Mouse (Mus musculus): ENCODE results near the gene Asah2. TPM values are rescaled to one million over a fixed set of nuclear protein-coding genes. Genes with fewer than 3 reads are reported as not detected.

Gene Asah2
- polyA plus RNA-seq, 1 experiment from 2014 or later = 0.77 TPM

DNA sequence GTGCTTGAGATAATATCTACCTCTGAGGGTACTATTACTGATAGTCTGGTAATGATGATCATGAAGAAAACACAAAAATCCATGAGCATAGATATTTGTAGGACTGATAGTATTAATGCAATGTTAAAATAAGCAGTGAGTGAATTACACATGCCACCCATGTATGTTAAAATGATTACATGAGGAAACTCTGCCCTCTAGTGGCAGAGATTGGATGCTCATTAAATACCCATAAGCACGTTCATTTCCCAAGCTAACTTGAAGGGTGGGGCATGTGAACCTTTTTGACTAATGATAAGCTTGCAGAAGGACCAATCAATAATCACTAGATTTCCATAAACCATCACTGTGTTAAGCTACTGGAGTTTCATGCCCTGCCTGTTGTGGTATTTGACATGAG, 77.6 kb downstream of the Asah2 start:
- no peak overlapping the region for H3K27ac ChIP-seq
- H3K9ac ChIP-seq = no peak overlapping the region
- no peaks in the 10 kb centered on the region for H3K9me3 ChIP-seq
- H3K4me1 ChIP-seq = no peaks in the 10 kb centered on the region
- 0% methylated on average over 1 of the region's 1 CpGs for WGBS
- no peak overlapping the region for H3K4me2 ChIP-seq (replicated peaks)
- no peaks in the 10 kb centered on the region for H3K27me3 ChIP-seq (replicated peaks)
- peak; percentile 48; the same call in 1 of the 2 replicates for ATAC-seq (ENCODE audit: low FRiP score, low read depth)
- no peaks in the 10 kb centered on the region for H3K36me3 ChIP-seq
- H3K4me3 ChIP-seq = no peak overlapping the region

GRCm38 (mm10) chr19:32025443-32025842, 82.6 kb downstream of the Asah2 start:
- Histone ChIP-seq H3K27me3 (replicated peaks) (no peaks in the 10 kb centered on the region), H3K9me3 (no peaks in the 10 kb centered on the region), H3K27ac (no peak overlapping the region), H3K4me1 (no peaks in the 10 kb centered on the region), H3K4me3 (no peak overlapping the region), H3K9ac (no peak overlapping the region), H3K4me2 (replicated peaks) (no peak overlapping the region), H3K36me3 (no peaks in the 10 kb centered on the region)
- 79% methylated on average over 3 of the region's 3 CpGs for WGBS
- ATAC-seq (ENCODE audit: low FRiP score, low read depth) = no peak

GRCm38 (mm10) chr19:32019722-32020121, 88.3 kb downstream of the Asah2 start:
- H3K27me3 ChIP-seq (replicated peaks) = no peaks in the 10 kb centered on the region
- 37% methylated on average over 8 of the region's 8 CpGs for WGBS

GRCm38 (mm10) chr19:32018585-32018984, 89.4 kb downstream of the Asah2 start:
- H3K36me3 ChIP-seq = no peaks in the 10 kb centered on the region
- 60% methylated on average over 7 of the region's 7 CpGs for WGBS
- H3K9me3 ChIP-seq = no peaks in the 10 kb centered on the region
- no peak overlapping the region for H3K27ac ChIP-seq
- no peak for ATAC-seq (ENCODE audit: low FRiP score, low read depth)
- H3K9ac ChIP-seq = no peak overlapping the region
- H3K4me1 ChIP-seq = 0 out of 2 replicates have a peak, but pooled peaks cover 3% of the 10 kb centered on the region
- no peak overlapping the region for H3K4me2 ChIP-seq (replicated peaks)
- no peak overlapping the region for H3K4me3 ChIP-seq
- H3K27me3 ChIP-seq (replicated peaks) = no peaks in the 10 kb centered on the region

More at GRCm38 (mm10) chr19:32019722-32020121, 88.3 kb downstream of the Asah2 start:
- 0 out of 2 replicates have a peak, but pooled peaks cover 3% of the 10 kb centered on the region for H3K4me1 ChIP-seq
- no peak overlapping the region for H3K27ac ChIP-seq
- no peaks in the 10 kb centered on the region for H3K36me3 ChIP-seq
- H3K4me2 ChIP-seq (replicated peaks) = no peak overlapping the region
- H3K4me3 ChIP-seq = no peak overlapping the region
- H3K9me3 ChIP-seq = no peaks in the 10 kb centered on the region
- ATAC-seq (ENCODE audit: low FRiP score, low read depth) = no peak
- no peak overlapping the region for H3K9ac ChIP-seq

DNA sequence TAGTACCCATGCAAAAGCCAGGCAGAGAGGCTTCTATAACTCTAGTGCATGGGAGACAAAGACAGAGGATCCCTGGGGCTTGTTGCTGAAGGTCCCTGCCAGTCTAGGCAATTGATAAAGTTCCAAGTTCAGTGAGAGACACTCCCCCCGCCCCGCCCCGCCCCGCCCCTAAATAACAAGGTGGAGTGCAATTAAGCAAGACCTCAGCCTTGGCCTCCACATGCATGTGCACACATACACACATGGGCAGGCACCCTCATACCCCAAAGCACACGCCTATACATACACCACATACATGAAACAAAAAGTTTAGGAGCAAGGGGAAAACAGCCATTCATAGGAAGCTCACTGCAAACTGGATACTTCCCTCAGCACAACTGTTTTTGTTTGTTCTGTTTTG, 90.0 kb downstream of the Asah2 start:
- Histone ChIP-seq H3K4me2 (replicated peaks) (no peak overlapping the region), H3K4me1 (0 out of 2 replicates have a peak, but pooled peaks cover 3% of the 10 kb centered on the region), H3K36me3 (no peaks in the 10 kb centered on the region), H3K27me3 (replicated peaks) (no peaks in the 10 kb centered on the region), H3K9me3 (no peaks in the 10 kb centered on the region), H3K4me3 (no peak overlapping the region), H3K27ac (no peak overlapping the region), H3K9ac (no peak overlapping the region)
- 89% methylated on average over 5 of the region's 5 CpGs for WGBS
- no peak for ATAC-seq (ENCODE audit: low FRiP score, low read depth)

DNA sequence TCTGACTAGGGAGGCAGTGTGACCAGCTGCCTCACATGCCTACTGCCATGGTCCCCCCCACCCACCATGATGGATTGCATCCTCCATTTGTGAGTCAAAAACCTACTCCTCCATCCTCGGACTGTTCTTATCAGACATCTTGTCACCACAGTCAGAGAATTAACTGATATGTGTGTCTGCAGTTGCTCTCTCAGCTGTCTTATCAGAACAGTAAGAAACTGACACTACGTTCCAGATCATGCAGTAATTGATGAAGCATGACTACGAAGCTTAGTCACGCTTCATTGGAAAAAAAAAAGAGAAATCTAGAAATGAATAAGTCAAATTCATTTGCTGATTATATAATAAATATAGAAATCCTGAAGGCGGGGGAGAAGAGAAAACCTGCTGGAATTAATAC, 105.4 kb downstream of the Asah2 start:
- no peaks in the 10 kb centered on the region for H3K27me3 ChIP-seq (replicated peaks)
- H3K4me3 ChIP-seq = no peak overlapping the region
- no peaks in the 10 kb centered on the region for H3K36me3 ChIP-seq
- H3K27ac ChIP-seq = no peak overlapping the region
- no peaks in the 10 kb centered on the region for H3K4me1 ChIP-seq
- no peak for ATAC-seq (ENCODE audit: low FRiP score, low read depth)
- H3K9ac ChIP-seq = no peak overlapping the region
- H3K4me2 ChIP-seq (replicated peaks) = no peak overlapping the region
- WGBS = 88% methylated on average over 5 of the region's 5 CpGs
- no peaks in the 10 kb centered on the region for H3K9me3 ChIP-seq

GRCm38 (mm10) chr19:31996916-31997315, 111.1 kb downstream of the Asah2 start:
- H3K27me3 ChIP-seq (replicated peaks) = no peaks in the 10 kb centered on the region
- H3K4me3 ChIP-seq = no peak overlapping the region
- H3K4me1 ChIP-seq = no peaks in the 10 kb centered on the region
- WGBS = 94% methylated on average over 3 of the region's 3 CpGs
- no peak overlapping the region for H3K9ac ChIP-seq
- ATAC-seq (ENCODE audit: low FRiP score, low read depth) = no peak
- H3K36me3 ChIP-seq = no peaks in the 10 kb centered on the region
- H3K4me2 ChIP-seq (replicated peaks) = no peak overlapping the region
- no peaks in the 10 kb centered on the region for H3K9me3 ChIP-seq
- H3K27ac ChIP-seq = no peak overlapping the region

DNA sequence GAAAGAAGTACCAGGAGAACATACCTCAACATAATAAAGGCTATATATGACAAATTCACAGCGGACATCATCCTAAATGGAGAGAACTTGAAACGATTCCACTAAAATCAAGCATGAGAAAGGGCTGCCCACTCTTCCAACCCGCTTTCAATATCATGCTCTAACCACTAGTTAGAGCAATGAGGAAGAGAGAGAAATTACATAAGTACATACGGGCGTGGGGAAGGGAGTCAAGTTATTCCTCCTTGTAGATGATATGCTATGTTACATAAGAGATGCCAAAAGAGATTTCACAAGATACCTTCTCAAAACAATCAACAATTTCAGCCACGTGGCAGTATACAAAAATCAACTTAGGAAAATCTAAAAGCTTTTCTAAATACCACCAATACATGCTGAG, 117.0 kb downstream of the Asah2 start:
- Histone ChIP-seq H3K36me3 (no peaks in the 10 kb centered on the region), H3K4me3 (no peak overlapping the region), H3K4me1 (no peaks in the 10 kb centered on the region), H3K4me2 (replicated peaks) (no peak overlapping the region), H3K9me3 (no peaks in the 10 kb centered on the region), H3K27me3 (replicated peaks) (no peaks in the 10 kb centered on the region), H3K9ac (no peak overlapping the region), H3K27ac (no peak overlapping the region)
- WGBS = 91% methylated on average over 6 of the region's 6 CpGs
- ATAC-seq (ENCODE audit: low FRiP score, low read depth) = no peak

GRCm38 (mm10) chr19:31975882-31976281, 132.1 kb downstream of the Asah2 start:
- no peak overlapping the region for H3K9ac ChIP-seq
- 70% methylated on average over 2 of the region's 2 CpGs for WGBS
- H3K4me1 ChIP-seq = 0 out of 2 replicates have a peak, but pooled peaks cover 2% of the 10 kb centered on the region
- no peak for ATAC-seq (ENCODE audit: low FRiP score, low read depth)
- H3K36me3 ChIP-seq = no peaks in the 10 kb centered on the region
- H3K9me3 ChIP-seq = no peaks in the 10 kb centered on the region
- no peak overlapping the region for H3K27ac ChIP-seq
- no peak overlapping the region for H3K4me2 ChIP-seq (replicated peaks)
- no peaks in the 10 kb centered on the region for H3K27me3 ChIP-seq (replicated peaks)
- H3K4me3 ChIP-seq = no peak overlapping the region

- Histone ChIP-seq H3K4me3 (no peak overlapping the region), H3K9ac (no peak overlapping the region), H3K36me3 (no peaks in the 10 kb centered on the region), H3K9me3 (no peaks in the 10 kb centered on the region), H3K27ac (no peak overlapping the region), H3K27me3 (replicated peaks) (no peaks in the 10 kb centered on the region), H3K4me1 (0 out of 2 replicates have a peak, but pooled peaks cover 2% of the 10 kb centered on the region), H3K4me2 (replicated peaks) (no peak overlapping the region)
- peak; percentile 90 for ATAC-seq (ENCODE audit: low FRiP score, low read depth)
- WGBS = 15% methylated on average over 6 of the region's 6 CpGs
These were observed 136.0 kb downstream of the Asah2 start for GRCm38 (mm10) chr19:31971998-31972397.

DNA sequence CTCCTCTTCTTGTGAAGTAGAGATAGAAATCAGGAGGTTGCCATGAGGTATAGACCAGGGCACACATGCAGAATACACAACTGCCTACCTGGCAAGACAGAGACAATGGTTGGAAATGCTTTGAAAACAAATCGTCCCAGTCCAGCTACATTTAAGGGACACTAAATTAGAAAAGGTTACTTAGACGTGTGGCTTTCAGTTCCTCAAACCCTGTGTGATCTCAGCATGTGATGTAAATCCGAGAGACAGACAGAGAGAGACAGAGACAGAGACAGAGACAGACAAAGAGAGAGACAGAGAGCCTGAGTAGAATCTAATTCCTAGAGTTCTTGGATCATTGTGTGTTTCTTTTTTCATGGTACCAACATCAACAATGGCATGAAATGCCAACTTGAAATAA, 136.6 kb downstream of the Asah2 start:
- H3K9ac ChIP-seq = no peak overlapping the region
- 62% methylated on average over 3 of the region's 3 CpGs for WGBS
- no peaks in the 10 kb centered on the region for H3K36me3 ChIP-seq
- no peak overlapping the region for H3K4me2 ChIP-seq (replicated peaks)
- H3K27ac ChIP-seq = no peak overlapping the region
- no peak for ATAC-seq (ENCODE audit: low FRiP score, low read depth)
- 0 out of 2 replicates have a peak, but pooled peaks cover 2% of the 10 kb centered on the region for H3K4me1 ChIP-seq
- no peak overlapping the region for H3K4me3 ChIP-seq
- no peaks in the 10 kb centered on the region for H3K9me3 ChIP-seq
- H3K27me3 ChIP-seq (replicated peaks) = no peaks in the 10 kb centered on the region

DNA sequence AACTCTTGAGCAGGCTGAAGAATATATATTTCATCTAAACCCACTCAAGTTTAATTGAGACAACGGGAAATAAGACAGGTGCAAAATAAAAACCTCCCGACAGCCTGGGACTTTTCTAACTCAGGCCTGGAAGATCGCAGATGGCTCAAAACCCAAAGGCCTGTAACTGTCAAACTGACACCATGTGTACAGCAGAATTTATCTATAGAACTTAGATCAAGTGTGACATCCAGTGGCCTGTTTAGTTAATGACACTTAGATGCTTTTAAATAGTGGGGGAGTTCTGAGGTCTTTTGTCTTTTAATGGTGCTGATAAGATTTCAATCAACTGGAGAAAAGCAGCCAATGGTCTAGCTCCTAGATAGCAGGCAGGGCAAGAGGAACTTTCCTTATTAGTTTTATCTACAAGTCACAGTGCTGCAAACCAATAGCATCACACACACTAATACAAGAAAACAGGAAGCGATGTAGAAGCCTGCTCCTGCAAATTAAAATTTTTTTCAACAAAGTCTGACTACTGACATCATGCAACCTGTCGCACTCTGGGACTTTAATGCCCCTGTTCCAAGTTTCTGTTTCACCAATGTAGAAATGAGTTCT, 140.0 kb downstream of the Asah2 start:
- Histone ChIP-seq H3K9ac (no peak overlapping the region), H3K36me3 (no peaks in the 10 kb centered on the region), H3K4me2 (replicated peaks) (no peak overlapping the region), H3K4me3 (no peak overlapping the region), H3K9me3 (no peaks in the 10 kb centered on the region), H3K27ac (no peak overlapping the region), H3K4me1 (no peaks in the 10 kb centered on the region), H3K27me3 (replicated peaks) (no peaks in the 10 kb centered on the region)
- whole genome bisulfite sequencing = 80% methylated on average over 5 of the region's 5 CpGs
- ATAC-seq (ENCODE audit: low FRiP score, low read depth) = no peak

DNA sequence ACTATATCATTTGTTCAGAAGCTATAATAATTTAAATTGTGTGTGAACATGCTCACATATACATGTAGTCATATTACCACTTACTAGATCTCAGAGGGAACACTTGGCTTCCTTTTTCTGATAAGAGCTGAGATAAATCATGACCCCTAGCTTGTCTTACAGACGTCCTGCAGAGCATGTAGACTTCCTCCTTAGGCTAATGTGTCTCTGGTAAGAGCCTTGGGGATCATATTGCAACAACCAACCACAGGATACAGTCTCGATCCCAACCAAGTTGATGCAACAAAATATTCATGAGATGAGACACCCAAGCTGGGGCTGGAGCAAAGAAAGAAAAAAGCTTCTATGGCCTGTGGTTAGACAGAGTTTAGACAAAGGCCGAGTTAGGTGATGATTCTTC, 144.9 kb downstream of the Asah2 start:
- H3K9ac ChIP-seq = no peak overlapping the region
- H3K27ac ChIP-seq = no peak overlapping the region
- H3K27me3 ChIP-seq (replicated peaks) = no peaks in the 10 kb centered on the region
- H3K4me1 ChIP-seq = no peaks in the 10 kb centered on the region
- no peak overlapping the region for H3K4me2 ChIP-seq (replicated peaks)
- H3K36me3 ChIP-seq = no peaks in the 10 kb centered on the region
- 58% methylated on average over 3 of the region's 3 CpGs for WGBS
- H3K9me3 ChIP-seq = no peaks in the 10 kb centered on the region
- H3K4me3 ChIP-seq = no peak overlapping the region
- no peak for ATAC-seq (ENCODE audit: low FRiP score, low read depth)

All from neural tube, embryonic 12.5 days (tissue).